Mouse (Mus musculus): ENCODE results near the gene Adamtsl1. TPM values are rescaled to one million over a fixed set of nuclear protein-coding genes. Genes with fewer than 3 reads are reported as not detected.

The Adamtsl1 gene
- polyA plus RNA-seq, 1 experiment from 2014 or later, result 22.0 TPM

DNA sequence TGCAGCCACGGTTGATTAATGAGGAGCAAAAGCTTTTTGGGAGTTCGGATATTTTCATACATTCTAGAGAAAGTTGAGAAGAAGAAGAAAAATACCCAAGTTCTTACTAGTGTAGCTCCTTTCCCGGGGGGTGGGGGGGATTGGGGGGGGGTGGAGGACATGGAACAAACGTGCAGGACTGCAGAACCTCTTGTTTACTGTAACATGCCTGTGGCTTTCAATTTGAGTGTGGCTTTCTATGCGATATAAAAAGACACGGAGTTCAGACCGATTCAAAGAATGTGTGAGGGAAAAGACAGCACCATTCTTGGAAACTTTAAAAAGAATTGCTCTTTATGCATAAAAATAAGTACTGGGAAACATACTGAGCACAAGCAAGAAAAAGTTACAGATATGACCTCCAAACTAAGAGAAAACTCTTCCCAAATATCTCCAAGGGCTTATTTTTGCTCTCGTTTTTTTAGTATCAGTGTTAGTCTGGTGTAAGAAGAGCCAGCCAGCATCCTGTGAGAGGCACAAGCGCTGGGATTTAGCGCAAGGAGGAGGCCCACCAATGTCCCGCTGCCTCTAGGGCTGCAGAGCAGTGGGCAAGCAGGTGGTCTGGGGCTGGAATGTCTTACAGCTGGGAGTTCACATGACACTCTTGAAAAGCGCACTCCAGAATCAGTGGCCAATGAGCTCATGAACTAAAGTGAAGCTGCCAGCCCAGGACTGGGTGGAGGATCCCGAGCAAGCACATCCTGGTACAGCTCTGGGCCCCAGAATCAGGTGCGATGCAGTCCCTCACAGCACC is 762.2 kb downstream of the Adamtsl1 start:
- H3K27ac ChIP-seq, result no peak overlapping the region
- ATAC-seq (ENCODE audit: low FRiP score, low read depth), result no peak
- H3K4me2 ChIP-seq (replicated peaks), result no peak overlapping the region
- no peaks in the 10 kb centered on the region for H3K27me3 ChIP-seq (replicated peaks)
- H3K9ac ChIP-seq, result no peak overlapping the region
- 79% methylated on average over 14 of the region's 14 CpGs for WGBS
- no peak overlapping the region for H3K4me3 ChIP-seq
- H3K4me1 ChIP-seq, result peaks cover 10% of the 10 kb centered on the region; the same call in 1 of the 2 replicates
- no peaks in the 10 kb centered on the region for H3K9me3 ChIP-seq
- H3K36me3 ChIP-seq, result no peaks in the 10 kb centered on the region

DNA sequence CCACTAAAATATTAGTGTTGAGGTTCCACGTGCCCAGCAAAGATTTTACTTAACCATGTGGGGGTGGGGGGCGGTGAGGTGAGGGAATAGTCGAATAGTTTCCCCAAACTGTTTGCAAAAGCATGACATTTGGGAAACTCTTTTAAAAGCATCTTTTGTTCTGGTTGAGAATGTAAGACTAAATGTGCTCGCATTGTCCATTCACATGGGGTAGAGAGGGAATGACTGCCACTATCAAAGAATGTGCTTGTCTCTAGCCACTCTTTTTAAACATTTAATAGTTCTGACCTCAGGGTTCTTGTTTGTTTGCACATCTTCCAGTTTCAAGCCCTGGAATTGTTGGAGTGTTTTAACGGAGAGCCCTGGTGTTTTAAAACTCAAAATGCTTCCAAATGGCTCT is 764.6 kb downstream of the Adamtsl1 start:
- Histone ChIP-seq H3K9ac (no peak overlapping the region), H3K36me3 (no peaks in the 10 kb centered on the region)
- 43% methylated on average over 5 of the region's 5 CpGs for WGBS

DNA sequence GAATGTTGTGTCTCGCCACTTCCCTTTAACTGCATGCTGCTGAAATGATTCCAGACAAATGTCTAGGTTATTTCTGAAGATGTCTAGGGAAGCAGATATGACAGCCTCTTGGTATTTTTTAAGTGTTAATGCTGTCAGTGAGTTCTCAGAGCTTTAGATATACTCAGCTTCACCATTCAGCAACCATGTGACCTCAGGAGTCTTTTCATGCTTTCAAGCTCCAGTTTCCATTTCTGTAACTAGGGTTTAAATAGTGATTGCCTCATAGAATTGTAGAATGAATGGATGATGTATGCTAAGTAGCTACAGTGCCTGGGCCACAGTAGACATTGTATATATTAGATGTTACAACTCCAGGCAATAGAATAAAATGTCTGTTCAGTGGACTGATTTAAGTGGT is 772.6 kb downstream of the Adamtsl1 start:
- H3K4me2 ChIP-seq (replicated peaks), result no peak overlapping the region
- no peaks in the 10 kb centered on the region for H3K36me3 ChIP-seq
- no peak overlapping the region for H3K27ac ChIP-seq
- H3K27me3 ChIP-seq (replicated peaks), result no peaks in the 10 kb centered on the region
- no peak overlapping the region for H3K9ac ChIP-seq
- WGBS, result 86% methylated on average over 1 of the region's 1 CpGs
- no peaks in the 10 kb centered on the region for H3K9me3 ChIP-seq
- no peak overlapping the region for H3K4me3 ChIP-seq
- H3K4me1 ChIP-seq, result no peaks in the 10 kb centered on the region
- no peak for ATAC-seq (ENCODE audit: low FRiP score, low read depth)

More for the DNA sequence above, 764.6 kb downstream of the Adamtsl1 start:
- H3K9me3 ChIP-seq, result no peaks in the 10 kb centered on the region
- ATAC-seq (ENCODE audit: low FRiP score, low read depth), result no peak
- peaks cover 10% of the 10 kb centered on the region; the same call in 1 of the 2 replicates for H3K4me1 ChIP-seq
- H3K27me3 ChIP-seq (replicated peaks), result no peaks in the 10 kb centered on the region
- H3K27ac ChIP-seq, result no peak overlapping the region
- no peak overlapping the region for H3K4me3 ChIP-seq
- no peak overlapping the region for H3K4me2 ChIP-seq (replicated peaks)

DNA sequence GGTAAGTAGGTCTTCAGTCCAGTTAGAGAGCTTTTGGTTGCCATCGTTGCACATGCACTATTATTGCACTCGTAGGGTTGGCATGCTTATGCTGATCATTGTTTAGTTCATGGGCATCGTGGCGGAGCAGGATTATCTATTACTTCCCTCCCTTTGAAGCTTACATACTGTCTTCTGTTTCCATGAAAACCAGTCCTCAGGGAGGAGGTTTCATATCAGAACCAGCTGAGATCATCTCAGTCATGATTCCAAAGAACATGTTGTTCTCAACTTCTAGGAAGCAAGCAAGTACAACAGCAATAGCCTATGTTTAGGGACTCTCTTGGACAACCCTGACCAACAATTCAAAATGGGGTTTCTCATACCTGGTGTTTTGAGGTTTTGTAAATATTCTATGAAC is 774.3 kb downstream of the Adamtsl1 start:
- 92% methylated on average over 4 of the region's 4 CpGs for WGBS
- no peak overlapping the region for H3K4me2 ChIP-seq (replicated peaks)

DNA sequence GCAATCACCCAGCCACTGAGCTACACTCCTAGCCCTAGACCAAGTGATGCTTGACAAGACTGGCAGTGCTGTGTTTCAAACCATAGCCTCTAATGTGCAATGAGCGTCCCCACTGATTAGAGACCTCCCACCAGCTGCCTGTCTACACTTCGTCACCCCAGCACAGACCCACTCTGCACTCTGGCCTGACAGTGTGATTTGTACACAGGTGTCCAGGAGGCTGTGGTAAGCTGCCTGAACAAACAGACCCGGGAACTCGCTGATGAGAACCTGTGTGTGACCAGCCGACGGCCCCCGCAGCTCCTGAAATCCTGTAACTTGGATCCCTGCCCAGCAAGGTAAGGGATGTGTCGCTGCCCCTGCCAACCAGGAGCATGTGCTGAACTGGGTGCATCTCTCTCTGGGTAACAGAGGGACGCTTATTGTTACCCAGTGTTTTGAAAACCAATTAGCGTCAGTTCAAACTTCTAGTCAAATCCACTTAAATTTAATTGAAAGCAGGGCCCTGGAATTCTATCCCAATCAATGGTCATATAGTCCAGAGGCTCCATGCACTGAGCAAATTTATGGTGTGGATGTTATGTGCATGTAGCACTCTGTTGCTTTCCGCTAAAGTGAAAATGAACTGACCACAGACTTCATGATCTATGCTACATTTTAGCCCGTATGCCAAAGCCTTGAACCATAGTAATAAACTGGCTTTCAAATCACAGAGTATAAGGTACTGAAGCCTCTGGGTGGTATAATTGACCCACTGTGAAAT is 775.7 kb downstream of the Adamtsl1 start:
- Histone ChIP-seq H3K4me2 (replicated peaks) (no peak overlapping the region), H3K9ac (no peak overlapping the region), H3K4me1 (no peaks in the 10 kb centered on the region), H3K9me3 (no peaks in the 10 kb centered on the region), H3K4me3 (no peak overlapping the region), H3K36me3 (no peaks in the 10 kb centered on the region), H3K27ac (no peak overlapping the region), H3K27me3 (replicated peaks) (no peaks in the 10 kb centered on the region)
- 81% methylated on average over 12 of the region's 12 CpGs for WGBS
- no peak for ATAC-seq (ENCODE audit: low FRiP score, low read depth)

More for the DNA sequence above, 774.3 kb downstream of the Adamtsl1 start:
- no peak for ATAC-seq (ENCODE audit: low FRiP score, low read depth)
- no peaks in the 10 kb centered on the region for H3K36me3 ChIP-seq
- no peak overlapping the region for H3K27ac ChIP-seq
- H3K4me1 ChIP-seq, result no peaks in the 10 kb centered on the region
- no peak overlapping the region for H3K9ac ChIP-seq
- H3K4me3 ChIP-seq, result no peak overlapping the region
- no peaks in the 10 kb centered on the region for H3K9me3 ChIP-seq
- no peaks in the 10 kb centered on the region for H3K27me3 ChIP-seq (replicated peaks)

DNA sequence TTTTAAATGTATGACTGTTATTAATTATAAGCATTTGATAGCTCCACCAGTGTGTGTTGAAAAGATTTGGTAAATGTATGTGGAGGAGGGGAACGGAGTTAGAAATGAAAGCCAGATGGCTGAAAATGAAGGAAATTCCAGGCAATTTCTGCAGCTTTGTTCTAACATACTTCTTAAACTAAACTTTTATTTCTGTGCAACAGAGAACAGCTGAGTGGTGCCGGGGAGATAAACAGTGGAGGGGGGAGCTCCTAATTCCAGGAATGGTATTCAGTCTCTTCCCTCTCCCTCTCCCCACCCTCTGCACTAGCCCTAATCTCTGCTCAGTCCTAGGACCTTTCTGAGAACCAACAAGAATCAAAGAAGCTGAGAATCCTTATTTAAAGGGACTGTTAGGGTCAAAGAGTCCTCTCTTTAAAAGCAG is 780.9 kb downstream of the Adamtsl1 start:
- H3K4me1 ChIP-seq, result no peaks in the 10 kb centered on the region
- H3K27ac ChIP-seq, result no peak overlapping the region
- no peaks in the 10 kb centered on the region for H3K36me3 ChIP-seq
- no peak overlapping the region for H3K9ac ChIP-seq
- H3K9me3 ChIP-seq, result no peaks in the 10 kb centered on the region
- WGBS, result 62% methylated on average over 2 of the region's 2 CpGs
- no peak overlapping the region for H3K4me2 ChIP-seq (replicated peaks)
- no peak overlapping the region for H3K4me3 ChIP-seq
- H3K27me3 ChIP-seq (replicated peaks), result no peaks in the 10 kb centered on the region
- ATAC-seq (ENCODE audit: low FRiP score, low read depth), result no peak

DNA sequence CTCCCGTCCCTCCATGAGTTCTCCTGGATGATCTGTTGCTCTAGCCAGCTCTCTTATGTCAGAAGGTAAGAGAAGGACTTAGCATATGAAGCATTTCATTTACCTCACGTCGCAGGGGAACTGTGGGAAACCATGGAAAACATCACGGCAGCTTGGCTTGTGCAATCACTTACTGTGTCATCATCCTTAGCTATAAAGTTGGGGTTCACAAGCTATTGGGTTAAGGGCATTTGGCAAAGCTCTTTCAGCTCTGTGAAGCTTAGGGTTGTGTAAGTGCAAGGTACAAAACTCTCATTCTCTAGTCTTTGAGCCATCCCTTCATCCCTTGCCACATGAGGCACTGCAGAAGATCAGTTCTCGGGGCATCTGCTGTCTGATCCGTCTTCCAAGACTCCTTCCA is 787.5 kb downstream of the Adamtsl1 start:
- Histone ChIP-seq H3K4me1 (no peaks in the 10 kb centered on the region), H3K4me2 (replicated peaks) (no peak overlapping the region), H3K27ac (no peak overlapping the region), H3K9me3 (no peaks in the 10 kb centered on the region), H3K36me3 (no peaks in the 10 kb centered on the region), H3K9ac (no peak overlapping the region), H3K27me3 (replicated peaks) (no peaks in the 10 kb centered on the region), H3K4me3 (no peak overlapping the region)
- no peak for ATAC-seq (ENCODE audit: low FRiP score, low read depth)
- WGBS, result 88% methylated on average over 6 of the region's 6 CpGs

DNA sequence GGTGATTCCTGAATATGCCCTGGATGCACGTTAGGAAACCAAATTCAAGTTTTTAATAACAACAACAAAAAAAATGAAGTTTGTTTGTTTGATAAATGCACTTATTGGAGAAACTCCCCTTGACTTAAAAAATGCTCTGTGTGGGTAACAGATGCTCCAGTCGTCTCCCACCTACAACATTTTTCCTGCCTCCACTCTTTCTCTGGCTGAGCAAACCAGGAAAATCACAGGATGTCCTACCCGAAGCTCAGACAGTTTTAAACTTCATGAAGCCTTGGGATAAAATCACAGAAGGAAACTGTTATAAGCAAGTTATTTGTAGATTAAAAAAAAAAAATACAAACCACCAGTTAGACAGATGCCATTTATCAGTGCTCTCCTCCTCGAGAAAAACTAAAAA is 788.1 kb downstream of the Adamtsl1 start:
- no peak for ATAC-seq (ENCODE audit: low FRiP score, low read depth)

DNA sequence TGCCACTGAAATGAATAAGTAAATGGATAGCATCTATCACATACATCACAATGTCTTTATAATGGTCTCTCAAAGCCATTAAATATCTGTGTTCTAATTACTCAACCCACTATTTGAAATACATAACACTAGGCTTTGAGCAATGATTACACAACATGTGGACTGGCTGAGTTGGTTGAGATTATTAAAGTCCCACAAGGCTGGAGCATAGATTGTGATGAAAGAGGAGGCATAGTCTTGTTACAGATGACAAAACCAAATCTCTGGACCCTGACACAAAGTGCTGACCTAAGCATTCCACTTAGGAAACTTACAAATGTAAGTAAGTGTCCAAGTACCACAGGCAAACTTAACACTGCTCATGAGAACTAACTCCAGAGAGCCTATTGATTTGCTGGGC is 792.8 kb downstream of the Adamtsl1 start:
- H3K4me3 ChIP-seq, result no peak overlapping the region
- H3K27ac ChIP-seq, result no peak overlapping the region
- no peaks in the 10 kb centered on the region for H3K4me1 ChIP-seq
- H3K9ac ChIP-seq, result no peak overlapping the region
- H3K27me3 ChIP-seq (replicated peaks), result no peaks in the 10 kb centered on the region
- H3K9me3 ChIP-seq, result no peaks in the 10 kb centered on the region
- ATAC-seq (ENCODE audit: low FRiP score, low read depth), result no peak
- H3K36me3 ChIP-seq, result no peaks in the 10 kb centered on the region
- H3K4me2 ChIP-seq (replicated peaks), result no peak overlapping the region

More for the DNA sequence above, 788.1 kb downstream of the Adamtsl1 start:
- no peak overlapping the region for H3K9ac ChIP-seq
- H3K4me3 ChIP-seq, result no peak overlapping the region
- WGBS, result 78% methylated on average over 4 of the region's 4 CpGs
- no peaks in the 10 kb centered on the region for H3K4me1 ChIP-seq
- no peaks in the 10 kb centered on the region for H3K27me3 ChIP-seq (replicated peaks)
- no peaks in the 10 kb centered on the region for H3K36me3 ChIP-seq
- H3K9me3 ChIP-seq, result no peaks in the 10 kb centered on the region
- no peak overlapping the region for H3K4me2 ChIP-seq (replicated peaks)
- H3K27ac ChIP-seq, result no peak overlapping the region

DNA sequence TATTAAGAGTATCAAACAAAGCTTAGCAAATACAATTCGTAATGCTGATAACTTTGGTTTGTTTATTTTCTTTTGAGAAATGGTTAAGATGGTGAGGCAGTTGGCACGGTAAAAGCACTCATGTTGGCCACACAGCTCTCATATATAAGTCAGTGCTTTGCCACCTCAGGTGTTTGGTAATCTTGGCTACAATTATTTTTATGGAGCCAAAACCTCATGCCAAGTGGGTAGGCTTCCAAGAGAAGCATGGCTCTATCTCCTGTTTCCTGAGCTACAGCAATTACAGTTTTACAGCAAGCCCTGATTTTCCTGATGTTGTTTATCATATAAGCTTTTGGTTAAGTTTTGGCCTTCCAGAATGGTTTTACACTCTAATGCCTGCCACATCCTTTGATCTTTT is 795.2 kb downstream of the Adamtsl1 start:
- Histone ChIP-seq H3K4me2 (replicated peaks) (no peak overlapping the region), H3K36me3 (no peaks in the 10 kb centered on the region), H3K27me3 (replicated peaks) (no peaks in the 10 kb centered on the region), H3K4me3 (no peak overlapping the region), H3K4me1 (no peaks in the 10 kb centered on the region), H3K9ac (no peak overlapping the region), H3K9me3 (no peaks in the 10 kb centered on the region), H3K27ac (no peak overlapping the region)
- no peak for ATAC-seq (ENCODE audit: low FRiP score, low read depth)
- WGBS, result 92% methylated on average over 2 of the region's 2 CpGs

DNA sequence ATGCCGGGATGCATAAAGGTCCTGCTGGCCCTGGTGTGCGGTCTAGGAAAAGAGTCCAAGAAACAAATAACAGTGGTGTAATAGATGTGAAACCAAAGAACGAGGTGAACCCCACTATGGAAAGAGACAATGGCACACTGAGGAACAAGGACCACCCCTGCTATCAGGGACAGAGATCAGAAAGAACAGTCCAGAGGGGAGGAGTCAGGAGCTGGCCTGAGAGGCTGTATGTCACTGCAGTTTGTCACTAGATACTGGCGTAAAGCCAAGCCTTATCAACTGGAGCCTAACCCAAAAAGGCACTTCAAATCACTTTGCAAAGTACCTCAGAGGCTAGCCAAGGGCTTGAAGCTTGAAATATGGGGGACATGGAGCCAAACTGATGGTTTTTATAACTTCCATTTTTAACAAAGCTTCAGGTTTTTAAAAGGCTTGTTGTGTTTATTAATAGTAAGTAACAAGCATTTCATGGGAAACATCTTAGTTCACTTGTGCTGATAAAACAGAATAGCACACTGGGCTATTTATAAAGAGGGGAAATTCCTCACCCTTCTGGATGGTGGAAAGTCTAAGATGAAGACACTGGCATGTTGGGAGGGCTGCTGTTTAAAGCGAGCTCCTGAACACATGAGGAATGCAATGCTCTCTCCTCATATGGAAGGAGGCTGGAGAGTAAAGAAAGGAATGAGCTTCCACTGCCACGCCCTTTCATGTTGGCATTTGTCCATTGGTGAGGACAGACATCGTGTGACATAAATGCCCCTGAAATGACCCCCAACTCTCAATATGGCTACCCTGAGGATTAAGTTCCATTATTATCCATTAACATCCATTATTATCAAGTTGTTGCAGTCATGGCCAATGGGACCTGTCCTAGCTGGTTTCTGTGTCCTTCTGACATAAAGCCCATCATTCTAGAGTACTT is 797.1 kb downstream of the Adamtsl1 start:
- Histone ChIP-seq H3K27ac (no peak overlapping the region), H3K9me3 (no peaks in the 10 kb centered on the region), H3K4me3 (no peak overlapping the region), H3K9ac (no peak overlapping the region), H3K4me1 (no peaks in the 10 kb centered on the region), H3K36me3 (no peaks in the 10 kb centered on the region), H3K4me2 (replicated peaks) (no peak overlapping the region), H3K27me3 (replicated peaks) (no peaks in the 10 kb centered on the region)
- no peak for ATAC-seq (ENCODE audit: low FRiP score, low read depth)
- WGBS, result 65% methylated on average over 7 of the region's 7 CpGs

DNA sequence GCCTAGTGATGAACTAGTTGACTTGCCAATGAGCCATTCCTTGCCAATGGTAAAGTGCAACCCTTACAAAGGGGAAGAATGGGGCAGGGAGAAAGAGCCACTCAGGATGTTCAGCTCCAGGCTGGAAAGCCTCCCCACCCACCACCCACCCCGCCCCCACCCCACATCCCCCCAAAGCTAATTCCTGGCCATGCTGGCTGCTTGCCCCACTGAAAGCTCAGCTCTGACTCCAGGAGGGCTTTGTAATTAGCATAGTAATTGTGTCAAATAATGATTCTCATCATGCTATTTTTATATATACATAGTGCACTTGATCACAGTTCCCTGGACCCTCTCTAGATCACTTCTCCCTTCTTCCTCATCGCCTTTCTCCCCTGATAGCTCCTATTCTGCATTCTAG is 798.4 kb downstream of the Adamtsl1 start:
- H3K36me3 ChIP-seq, result no peaks in the 10 kb centered on the region
- H3K9ac ChIP-seq, result no peak overlapping the region
- no peak overlapping the region for H3K27ac ChIP-seq
- no peaks in the 10 kb centered on the region for H3K9me3 ChIP-seq
- no peaks in the 10 kb centered on the region for H3K4me1 ChIP-seq
- 92% methylated on average over 2 of the region's 2 CpGs for WGBS
- H3K4me3 ChIP-seq, result no peak overlapping the region
- ATAC-seq (ENCODE audit: low FRiP score, low read depth), result no peak
- H3K27me3 ChIP-seq (replicated peaks), result no peaks in the 10 kb centered on the region
- no peak overlapping the region for H3K4me2 ChIP-seq (replicated peaks)
